In genomic region chr5:143295330-143295729, GRCm38 (mm10) we compare ENCODE assay signal across 32 mouse cellular contexts. TPM values are rescaled to one million over a fixed set of nuclear protein-coding genes. Genes with fewer than 3 reads are reported as not detected.
"Had no signal": no experiment of that assay in that cellular context is flagged by ENCODE, and none has a peak within 500 bp of the region (broad histone marks: within the 10 kb centered on the region; RNA-seq: fewer than 3 reads in every experiment).

No protein-coding gene starts in this region.

- H3K4me3 ChIP-seq: gastrocnemius, adult 2 months; heart, embryonic 10.5 days; heart, embryonic 12.5 days; hindbrain, embryonic 10.5 days; hindbrain, embryonic 12.5 days; intestine, embryonic 15.5 days; layer of hippocampus, adult 2 months; limb, embryonic 13.5 days; limb, embryonic 15.5 days; liver, embryonic 12.5 days had no signal

- H3K9ac ChIP-seq: heart, embryonic 12.5 days; hindbrain, embryonic 12.5 days; hindbrain, embryonic 14.5 days; intestine, embryonic 15.5 days; limb, embryonic 13.5 days; limb, embryonic 15.5 days; liver, embryonic 12.5 days; liver, embryonic 14.5 days had no signal

- DNase-seq: gastrocnemius, adult 2 months; gastrocnemius, postnatal 10 days; gastrocnemius, postnatal 25 days; heart, adult 18-20 months; heart, postnatal 10 days; heart, postnatal 4 days; kidney, adult 18-20 months; kidney, adult 8-10 months; kidney, postnatal 10 days; kidney, postnatal 25 days; kidney, postnatal 4 days; layer of hippocampus, adult 9-11 months; layer of hippocampus, postnatal 36 days; left cerebral cortex, postnatal 4 days had no signal

- H3K4me2 ChIP-seq: heart, embryonic 12.5 days; hindbrain, embryonic 12.5 days; hindbrain, embryonic 14.5 days; intestine, embryonic 15.5 days; limb, embryonic 13.5 days; limb, embryonic 15.5 days; liver, embryonic 12.5 days had no signal

- H3K27ac ChIP-seq: gastrocnemius, adult 2 months; heart, embryonic 10.5 days; hindbrain, embryonic 10.5 days; hindbrain, embryonic 12.5 days; hindbrain, embryonic 14.5 days; intestine, embryonic 15.5 days; layer of hippocampus, adult 2 months; limb, embryonic 13.5 days; limb, embryonic 15.5 days; liver, embryonic 12.5 days; liver, embryonic 14.5 days had no signal

- ATAC-seq: hindbrain, embryonic 16.5 days; inflammation-experienced regulatory T-cells, adult 6 months; intestine, embryonic 15.5 days; intestine, postnatal 0 days; liver, embryonic 12.5 days had no signal

- H3K9me3 ChIP-seq: heart, embryonic 10.5 days; hindbrain, embryonic 12.5 days; intestine, embryonic 15.5 days; limb, embryonic 15.5 days; liver, embryonic 12.5 days had no signal

RNA-seq across cellular contexts. Expression of gene Zfp853, which starts 1.9 kb away (rescaled TPM):
- total RNA-seq: granulocyte monocyte progenitor cell, adult 5-6 weeks had no signal
- polyA plus RNA-seq: heart, embryonic 10.5 days; heart, embryonic 12.5 days; heart, embryonic 14.5 days; heart, embryonic 16.5 days; hindbrain, embryonic 10.5 days; hindbrain, embryonic 12.5 days; inflammation-experienced regulatory T-cells, adult 6 months; intestine, postnatal 0 days; liver, embryonic 12.5 days; liver, embryonic 16.5 days had no signal
